Mouse (Mus musculus): Measurements from ENCODE around the gene Gnai2. TPM values are rescaled to one million over a fixed set of nuclear protein-coding genes. Genes with fewer than 3 reads are reported as not detected.

The Gnai2 gene
- polyA plus RNA-seq, 1 experiment = 284 TPM

- peak overlapping the region; percentile 60 for H3K4me3 ChIP-seq (ENCODE audit: low read depth, low read length)
Measured at GRCm38 (mm10) chr9:107677091-107677784, 42.1 kb upstream of the Gnai2 start.

GRCm38 (mm10) chr9:107676302-107676701 is 41.1 kb upstream of the Gnai2 start:
- Histone ChIP-seq H3K27me3 (ENCODE audit: control insufficient read depth, insufficient read depth, low read length, poor library complexity, severe bottlenecking) (no peaks in the 10 kb centered on the region), H3K4me3 (ENCODE audit: low read depth, low read length) (peak overlapping the region; percentile 60), H3K27ac (ENCODE audit: insufficient read depth, low read length) (no peak overlapping the region), H3K36me3 (ENCODE audit: control insufficient read depth, insufficient read depth, low read length, poor library complexity, severe bottlenecking) (no peaks in the 10 kb centered on the region), H3K9me3 (replicated peaks; ENCODE audit: control insufficient read depth, insufficient read depth, low read length, poor library complexity, severe bottlenecking) (no peaks in the 10 kb centered on the region), H3K9ac (ENCODE audit: low read depth, poor library complexity, severe bottlenecking) (peak overlapping the region; percentile 2), H3K4me1 (ENCODE audit: control insufficient read depth, insufficient read depth, low read length) (peaks cover 10% of the 10 kb centered on the region)
- TF ChIP-seq CTCF (IDR thresholded peaks at IDR 0.05; ENCODE audit: low read depth, low read length) (no peak), EP300 (IDR thresholded peaks at IDR 0.05; ENCODE audit: insufficient read depth, low read depth, low read length) (no peak), POLR2A (IDR thresholded peaks at IDR 0.05; ENCODE audit: insufficient read depth, low read length) (no peak)

More at GRCm38 (mm10) chr9:107677091-107677784, 42.1 kb upstream of the Gnai2 start:
- no peaks in the 10 kb centered on the region for H3K36me3 ChIP-seq (ENCODE audit: control insufficient read depth, insufficient read depth, low read length, poor library complexity, severe bottlenecking)
- no peaks in the 10 kb centered on the region for H3K27me3 ChIP-seq (ENCODE audit: control insufficient read depth, insufficient read depth, low read length, poor library complexity, severe bottlenecking)
- H3K4me1 ChIP-seq (ENCODE audit: control insufficient read depth, insufficient read depth, low read length) = peaks cover 10% of the 10 kb centered on the region
- H3K27ac ChIP-seq (ENCODE audit: insufficient read depth, low read length) = no peak overlapping the region
- H3K9me3 ChIP-seq (replicated peaks; ENCODE audit: control insufficient read depth, insufficient read depth, low read length, poor library complexity, severe bottlenecking) = no peaks in the 10 kb centered on the region
- TF ChIP-seq EP300 (IDR thresholded peaks at IDR 0.05; ENCODE audit: insufficient read depth, low read depth, low read length) (no peak), CTCF (IDR thresholded peaks at IDR 0.05; ENCODE audit: low read depth, low read length) (peak; percentile 93), POLR2A (IDR thresholded peaks at IDR 0.05; ENCODE audit: insufficient read depth, low read length) (no peak)
- no peak overlapping the region for H3K9ac ChIP-seq (ENCODE audit: low read depth, poor library complexity, severe bottlenecking)

GRCm38 (mm10) chr9:107675671-107676301 is 40.6 kb upstream of the Gnai2 start:
- H3K27ac ChIP-seq (ENCODE audit: insufficient read depth, low read length) = no peak overlapping the region
- H3K9ac ChIP-seq (ENCODE audit: low read depth, poor library complexity, severe bottlenecking) = peak overlapping the region; percentile 2
- no peaks in the 10 kb centered on the region for H3K36me3 ChIP-seq (ENCODE audit: control insufficient read depth, insufficient read depth, low read length, poor library complexity, severe bottlenecking)
- no peaks in the 10 kb centered on the region for H3K27me3 ChIP-seq (ENCODE audit: control insufficient read depth, insufficient read depth, low read length, poor library complexity, severe bottlenecking)
- H3K4me3 ChIP-seq (ENCODE audit: low read depth, low read length) = peak overlapping the region; percentile 60
- TF ChIP-seq POLR2A (IDR thresholded peaks at IDR 0.05; ENCODE audit: insufficient read depth, low read length) (no peak), CTCF (IDR thresholded peaks at IDR 0.05; ENCODE audit: low read depth, low read length) (peak; percentile 71), EP300 (IDR thresholded peaks at IDR 0.05; ENCODE audit: insufficient read depth, low read depth, low read length) (0 out of 2 replicates have a peak, but pooled peaks have one; percentile 32)
- peaks cover 10% of the 10 kb centered on the region for H3K4me1 ChIP-seq (ENCODE audit: control insufficient read depth, insufficient read depth, low read length)
- no peaks in the 10 kb centered on the region for H3K9me3 ChIP-seq (replicated peaks; ENCODE audit: control insufficient read depth, insufficient read depth, low read length, poor library complexity, severe bottlenecking)

- H3K9ac ChIP-seq (ENCODE audit: low read depth, poor library complexity, severe bottlenecking) = no peak overlapping the region
- H3K4me1 ChIP-seq (ENCODE audit: control insufficient read depth, insufficient read depth, low read length) = peaks cover 10% of the 10 kb centered on the region
- no peak overlapping the region for H3K4me3 ChIP-seq (ENCODE audit: low read depth, low read length)
- no peak overlapping the region for H3K27ac ChIP-seq (ENCODE audit: insufficient read depth, low read length)
- no peaks in the 10 kb centered on the region for H3K36me3 ChIP-seq (ENCODE audit: control insufficient read depth, insufficient read depth, low read length, poor library complexity, severe bottlenecking)
- H3K27me3 ChIP-seq (ENCODE audit: control insufficient read depth, insufficient read depth, low read length, poor library complexity, severe bottlenecking) = no peaks in the 10 kb centered on the region
- TF ChIP-seq CTCF (IDR thresholded peaks at IDR 0.05; ENCODE audit: low read depth, low read length) = no peak
- no peak; the same call in 1 of the 2 replicates for TF ChIP-seq EP300 (IDR thresholded peaks at IDR 0.05; ENCODE audit: insufficient read depth, low read depth, low read length)
- TF ChIP-seq POLR2A (IDR thresholded peaks at IDR 0.05; ENCODE audit: insufficient read depth, low read length) = no peak
- no peaks in the 10 kb centered on the region for H3K9me3 ChIP-seq (replicated peaks; ENCODE audit: control insufficient read depth, insufficient read depth, low read length, poor library complexity, severe bottlenecking)
Measured at GRCm38 (mm10) chr9:107674609-107675429, 39.7 kb upstream of the Gnai2 start.

- Histone ChIP-seq H3K4me3 (ENCODE audit: low read depth, low read length) (no peak overlapping the region), H3K9me3 (replicated peaks; ENCODE audit: control insufficient read depth, insufficient read depth, low read length, poor library complexity, severe bottlenecking) (no peaks in the 10 kb centered on the region), H3K9ac (ENCODE audit: low read depth, poor library complexity, severe bottlenecking) (no peak overlapping the region), H3K27ac (ENCODE audit: insufficient read depth, low read length) (no peak overlapping the region), H3K27me3 (ENCODE audit: control insufficient read depth, insufficient read depth, low read length, poor library complexity, severe bottlenecking) (no peaks in the 10 kb centered on the region), H3K36me3 (ENCODE audit: control insufficient read depth, insufficient read depth, low read length, poor library complexity, severe bottlenecking) (no peaks in the 10 kb centered on the region), H3K4me1 (ENCODE audit: control insufficient read depth, insufficient read depth, low read length) (peaks cover 7% of the 10 kb centered on the region)
- TF ChIP-seq CTCF (IDR thresholded peaks at IDR 0.05; ENCODE audit: low read depth, low read length) = no peak
- no peak for TF ChIP-seq EP300 (IDR thresholded peaks at IDR 0.05; ENCODE audit: insufficient read depth, low read depth, low read length)
- TF ChIP-seq POLR2A (IDR thresholded peaks at IDR 0.05; ENCODE audit: insufficient read depth, low read length) = no peak
Measured at GRCm38 (mm10) chr9:107670259-107670658, 35.1 kb upstream of the Gnai2 start.

Data from ES-Bruce4 (cell line).